Mouse (Mus musculus) thymus, postnatal 0 days (tissue): ENCODE results near the gene Hcn2. TPM values are rescaled to one million over a fixed set of nuclear protein-coding genes. Genes with fewer than 3 reads are reported as not detected.
A peak's percentile ranks its signal among the peaks of the same experiment; 100 is the strongest.

Experiments used
- DNase-seq: peaks from one replicate; pipeline ENCODE4 v3.0.0-alpha.2; 2015; ENCODE audit warnings: low spot score
- polyA plus RNA-seq: library from polyadenylated mRNA; unstranded; fragments of >200 nt; fragmentation: Nextera tagmentation; extraction: Ambion mirVana; gene quantifications from 2 replicates; pipeline ENCODE4 v1.2.1, GENCODE M21; 2015

Hcn2 gene
- polyA plus RNA-seq, 1 experiment from 2014 or later: 0.05 TPM

GRCm38 (mm10) chr10:79707759-79708158, 8.7 kb upstream of the Hcn2 start:
- DNase-seq: no peak

GRCm38 (mm10) chr10:79708668-79709067, 7.8 kb upstream of the Hcn2 start:
- no peak for DNase-seq

GRCm38 (mm10) chr10:79709307-79709706, 7.1 kb upstream of the Hcn2 start:
- no peak for DNase-seq

GRCm38 (mm10) chr10:79712029-79712428, 4.4 kb upstream of the Hcn2 start:
- DNase-seq: peak; percentile 49

- DNase-seq: peak; percentile 71
Observed at GRCm38 (mm10) chr10:79712499-79713126, 3.8 kb upstream of the Hcn2 start.

GRCm38 (mm10) chr10:79713163-79713562, 3.3 kb upstream of the Hcn2 start:
- no peak for DNase-seq

GRCm38 (mm10) chr10:79714996-79715395, 1.4 kb upstream of the Hcn2 start:
- DNase-seq: no peak

GRCm38 (mm10) chr10:79716988-79717355, 538 bp downstream of the Hcn2 start:
- no peak for DNase-seq

GRCm38 (mm10) chr10:79717640-79718357, 1.4 kb downstream of the Hcn2 start:
- peak; percentile 69 for DNase-seq

GRCm38 (mm10) chr10:79721089-79721488, 4.7 kb downstream of the Hcn2 start:
- no peak for DNase-seq

GRCm38 (mm10) chr10:79723047-79723446, 6.6 kb downstream of the Hcn2 start:
- DNase-seq: no peak

- no peak for DNase-seq
Observed at GRCm38 (mm10) chr10:79723692-79724091, 7.3 kb downstream of the Hcn2 start.

GRCm38 (mm10) chr10:79726090-79726489, 9.7 kb downstream of the Hcn2 start:
- DNase-seq: peak; percentile 41

- DNase-seq: no peak
Observed at GRCm38 (mm10) chr10:79728323-79729249, 12.2 kb downstream of the Hcn2 start.

GRCm38 (mm10) chr10:79729357-79729965, 13.0 kb downstream of the Hcn2 start:
- DNase-seq: no peak

GRCm38 (mm10) chr10:79732500-79732899, 16.1 kb downstream of the Hcn2 start:
- peak; percentile 24 for DNase-seq

- no peak for DNase-seq
Observed at GRCm38 (mm10) chr10:79733847-79734246, 17.4 kb downstream of the Hcn2 start.

GRCm38 (mm10) chr10:79735361-79735760, 18.9 kb downstream of the Hcn2 start:
- no peak for DNase-seq

- DNase-seq: no peak
Observed at GRCm38 (mm10) chr10:79736706-79737105, 20.3 kb downstream of the Hcn2 start.

- DNase-seq: peak; percentile 13
Observed at GRCm38 (mm10) chr10:79738259-79738658, 21.8 kb downstream of the Hcn2 start.

- DNase-seq: no peak
Observed at GRCm38 (mm10) chr10:79739234-79739633, 22.8 kb downstream of the Hcn2 start.

- DNase-seq: no peak
Observed at GRCm38 (mm10) chr10:79740863-79741262, 24.4 kb downstream of the Hcn2 start.
